Mouse (Mus musculus) lung, postnatal 10 days (tissue): ENCODE measurements around the gene BC005624.

ENCODE experiments used
- DNase-seq: peaks from one replicate; pipeline ENCODE4 v3.0.0; 2021

The BC005624 gene

DNA sequence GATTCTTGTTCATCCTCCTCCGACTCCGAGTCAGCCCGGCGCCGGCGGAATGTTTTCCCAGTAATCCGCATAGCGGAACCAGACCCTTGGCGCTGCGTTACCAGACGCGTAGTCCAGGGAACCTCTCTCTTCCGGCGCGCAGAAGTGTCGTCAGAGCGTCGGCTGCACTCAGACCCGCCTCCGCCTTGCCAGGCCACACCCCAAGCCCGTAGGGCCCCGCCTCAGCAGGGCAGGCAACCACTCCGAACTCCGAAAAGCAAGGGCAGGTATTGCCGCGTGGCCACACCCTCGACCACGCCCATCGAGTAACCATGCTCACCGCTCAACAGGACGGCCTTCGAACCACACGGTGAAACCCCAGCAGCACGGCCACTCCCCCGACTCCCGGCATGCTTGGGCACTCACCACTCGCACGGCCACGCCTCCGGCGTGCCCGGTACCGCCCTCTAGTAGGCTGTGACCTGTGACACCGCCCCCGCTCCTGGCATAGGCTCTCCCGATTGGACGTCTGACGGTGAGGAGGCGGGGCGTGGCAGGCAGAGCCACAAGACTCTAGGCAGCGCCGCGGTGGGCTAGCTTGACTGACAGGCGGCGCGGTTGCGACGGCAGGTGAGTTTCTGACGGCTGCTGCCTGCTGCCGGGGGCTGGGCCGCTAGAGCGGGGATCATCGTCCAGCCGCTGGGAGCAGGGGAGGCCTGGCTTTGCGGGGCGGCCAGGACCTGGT is at the start of gene BC005624, which contains the start of gene Usp20:
Gene BC005624 (minus strand): TSS at position 412 of the 724 bp plus-strand sequence.
Gene Usp20 (plus strand): TSS at position 490 of the 724 bp plus-strand sequence.
- DNase-seq: peak; percentile 100

DNA sequence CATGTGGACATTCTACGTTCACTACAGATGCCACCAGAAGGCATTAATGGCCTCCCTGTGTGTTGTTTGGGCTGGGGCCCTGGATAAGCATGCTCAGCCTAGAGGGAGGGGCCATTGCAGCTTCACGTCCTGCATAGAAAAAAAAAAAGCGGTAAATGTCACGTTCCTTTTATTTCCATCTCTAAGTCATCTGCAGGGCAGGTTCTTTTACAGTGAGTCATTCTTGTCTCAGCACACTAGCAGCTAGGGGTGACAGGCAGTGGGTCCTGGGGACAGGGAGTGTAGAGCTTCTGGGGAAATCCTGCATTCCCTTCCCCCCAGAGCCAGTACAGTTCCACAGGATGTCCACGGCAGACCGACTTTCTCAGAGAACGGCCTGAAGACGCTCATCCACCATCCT is 44.6 kb upstream of the BC005624 start:
- DNase-seq: no peak

DNA sequence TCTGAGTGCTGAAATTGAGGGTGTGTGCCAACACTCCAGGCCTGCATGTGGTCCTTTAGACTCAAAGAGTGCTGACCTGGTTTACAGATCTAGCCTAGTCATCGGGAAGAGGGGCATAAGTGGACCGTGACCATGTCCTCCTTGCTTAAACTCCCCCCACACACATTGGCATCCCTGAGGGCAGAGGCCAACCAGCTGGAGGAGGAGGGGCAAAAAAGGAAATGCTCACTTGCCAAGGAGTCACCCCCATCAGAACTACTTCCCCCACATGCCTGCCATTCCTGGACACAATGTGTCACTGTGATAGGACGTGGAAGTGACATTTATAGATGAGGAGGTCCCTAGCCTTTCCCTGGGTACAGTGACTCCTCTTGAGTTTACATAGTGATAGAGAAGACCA is 43.5 kb upstream of the BC005624 start:
- no peak for DNase-seq

DNA sequence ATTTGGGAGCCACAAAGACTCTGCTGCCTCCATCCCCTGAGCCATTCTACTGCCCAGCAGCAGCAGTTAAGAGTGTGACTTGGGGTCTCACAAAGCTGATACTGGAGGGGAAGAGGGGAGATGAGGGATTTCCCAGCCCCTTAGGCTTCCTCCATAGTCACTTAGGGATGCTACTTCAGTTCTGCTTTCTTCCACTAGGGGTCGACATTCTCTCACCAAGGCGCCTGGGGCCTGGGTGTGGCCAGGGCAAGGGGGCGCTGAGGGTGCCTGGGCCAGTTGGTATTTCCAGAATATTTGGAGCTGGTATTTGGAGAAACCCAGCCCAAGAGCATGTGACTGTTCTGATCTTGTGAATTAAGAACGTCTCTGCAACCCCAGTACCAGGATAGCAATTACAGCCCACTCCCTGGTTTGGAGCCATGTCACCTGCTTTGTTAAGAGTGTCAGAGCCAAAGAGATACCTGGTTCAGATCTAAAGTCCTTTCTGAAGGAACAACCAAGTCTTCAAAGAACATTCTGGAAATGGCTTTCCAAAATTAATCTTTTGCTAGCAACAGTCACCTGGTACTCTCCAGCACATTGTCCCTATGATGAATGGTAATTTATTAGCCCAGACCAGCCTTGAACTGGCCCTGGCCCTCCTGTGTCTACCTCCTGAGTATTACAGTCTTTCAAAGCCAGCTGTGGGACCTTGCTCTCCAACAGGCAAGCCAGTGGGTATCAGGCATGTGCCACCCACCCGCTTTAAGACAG is 42.8 kb upstream of the BC005624 start:
- DNase-seq: peak; percentile 80

DNA sequence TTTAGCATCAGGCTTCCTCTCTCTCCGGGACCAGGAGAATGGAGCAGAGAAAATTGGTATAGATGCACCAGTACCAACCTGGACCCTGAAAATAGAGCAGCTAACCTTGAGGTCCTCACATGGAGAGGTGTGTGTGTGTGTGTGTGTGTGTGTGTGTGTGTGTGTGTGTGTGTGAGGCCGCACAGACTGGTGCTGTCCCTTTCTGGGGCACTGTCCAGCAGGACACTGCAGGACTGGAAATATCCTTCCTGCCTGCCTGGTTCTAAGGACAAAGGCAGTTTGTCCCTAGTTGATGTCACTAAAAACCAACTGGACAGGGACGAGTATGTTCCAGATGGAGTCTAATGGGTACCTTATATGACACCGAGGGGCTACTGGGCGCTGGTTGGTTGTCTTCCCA is 41.9 kb upstream of the BC005624 start:
- no peak for DNase-seq

DNA sequence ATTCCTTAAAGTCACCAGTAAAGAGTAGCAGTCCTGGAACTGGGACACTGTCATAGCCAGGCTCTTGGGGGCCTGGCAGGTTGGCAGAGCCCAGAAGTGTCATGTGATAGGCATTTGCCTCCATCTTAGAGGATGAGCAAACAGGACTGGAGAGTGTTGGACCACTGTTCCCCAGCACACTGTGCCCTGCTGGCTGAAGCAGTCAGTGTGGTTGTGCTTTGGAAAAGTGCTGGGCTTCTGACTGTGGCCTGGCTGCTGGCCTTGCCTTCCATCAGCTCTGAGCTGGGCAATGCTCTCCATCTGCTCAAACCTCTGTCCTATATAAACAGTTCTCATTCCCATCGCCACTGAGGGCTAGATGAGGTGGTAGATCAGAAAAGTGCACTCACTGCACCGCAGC is 38.2 kb upstream of the BC005624 start:
- no peak for DNase-seq

DNA sequence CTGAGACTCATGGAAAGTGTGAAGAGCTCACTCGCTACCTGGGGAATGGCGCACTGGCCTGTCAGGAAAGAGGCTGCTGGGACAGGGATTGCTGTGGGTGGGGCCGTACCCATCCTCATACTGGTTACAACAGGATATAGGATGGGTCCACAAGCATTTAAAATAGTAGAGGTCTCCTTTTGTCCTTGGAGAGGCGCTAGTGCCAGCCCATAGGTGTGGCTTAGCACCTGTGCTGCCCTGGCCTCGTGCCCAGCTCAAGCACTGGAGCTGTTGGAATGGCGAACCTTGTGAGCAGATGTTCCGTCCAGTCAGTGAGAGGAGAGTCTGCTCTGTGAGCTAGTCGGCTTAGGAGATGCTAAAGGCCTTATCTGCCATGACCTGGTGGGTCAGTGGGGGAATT is 37.0 kb upstream of the BC005624 start:
- no peak for DNase-seq

DNA sequence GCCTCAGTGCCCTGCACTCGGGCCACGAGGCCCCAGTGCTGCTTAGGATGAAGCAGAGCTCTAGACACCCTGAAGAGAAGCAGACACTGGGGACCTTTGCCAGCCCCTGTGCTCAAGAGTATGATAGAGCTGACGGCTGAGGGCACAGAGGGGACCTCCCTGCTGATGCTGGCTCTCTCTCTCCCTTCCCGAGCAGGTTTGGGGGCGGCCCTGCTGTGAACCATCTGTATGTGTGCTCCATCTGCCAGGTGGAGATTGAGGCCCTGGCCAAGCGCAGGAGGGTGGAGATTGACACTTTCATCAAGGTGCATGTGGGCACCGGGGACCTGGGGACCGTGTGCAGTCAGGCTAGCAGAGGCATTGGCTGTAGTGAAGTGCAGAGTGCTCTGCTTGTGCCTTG is 36.5 kb upstream of the BC005624 start:
- no peak for DNase-seq

DNA sequence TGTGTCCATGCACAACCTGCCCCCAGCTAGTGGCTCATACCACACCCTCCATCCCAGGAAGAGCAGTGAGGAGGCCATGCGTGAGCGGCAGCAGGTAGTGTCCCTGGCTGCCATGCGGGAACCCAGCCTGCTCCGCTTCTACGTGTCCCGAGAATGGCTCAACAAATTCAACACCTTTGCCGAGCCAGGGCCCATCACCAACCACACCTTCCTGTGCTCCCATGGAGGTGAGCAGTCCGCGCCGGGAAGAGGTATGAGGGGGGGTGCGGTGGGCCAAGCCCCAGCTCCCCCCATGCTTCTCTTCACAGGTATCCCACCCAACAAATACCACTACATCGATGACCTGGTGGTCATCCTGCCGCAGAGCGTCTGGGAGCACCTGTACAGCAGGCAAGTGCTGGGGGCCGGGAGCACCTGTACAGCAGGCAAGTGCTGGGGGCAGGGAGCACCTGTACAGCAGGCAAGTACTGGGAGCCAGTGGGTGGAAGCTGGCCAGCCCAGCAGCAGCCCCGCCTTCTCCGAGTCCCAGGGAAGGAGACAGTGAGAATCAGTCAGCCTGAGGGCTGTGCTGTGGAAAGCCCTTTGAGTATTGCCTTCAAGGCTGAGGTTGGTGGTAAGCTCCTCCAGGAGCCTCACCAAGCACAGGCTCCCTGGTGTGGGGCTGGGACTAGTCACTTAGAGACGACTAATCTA is 35.8 kb upstream of the BC005624 start:
- DNase-seq: no peak

DNA sequence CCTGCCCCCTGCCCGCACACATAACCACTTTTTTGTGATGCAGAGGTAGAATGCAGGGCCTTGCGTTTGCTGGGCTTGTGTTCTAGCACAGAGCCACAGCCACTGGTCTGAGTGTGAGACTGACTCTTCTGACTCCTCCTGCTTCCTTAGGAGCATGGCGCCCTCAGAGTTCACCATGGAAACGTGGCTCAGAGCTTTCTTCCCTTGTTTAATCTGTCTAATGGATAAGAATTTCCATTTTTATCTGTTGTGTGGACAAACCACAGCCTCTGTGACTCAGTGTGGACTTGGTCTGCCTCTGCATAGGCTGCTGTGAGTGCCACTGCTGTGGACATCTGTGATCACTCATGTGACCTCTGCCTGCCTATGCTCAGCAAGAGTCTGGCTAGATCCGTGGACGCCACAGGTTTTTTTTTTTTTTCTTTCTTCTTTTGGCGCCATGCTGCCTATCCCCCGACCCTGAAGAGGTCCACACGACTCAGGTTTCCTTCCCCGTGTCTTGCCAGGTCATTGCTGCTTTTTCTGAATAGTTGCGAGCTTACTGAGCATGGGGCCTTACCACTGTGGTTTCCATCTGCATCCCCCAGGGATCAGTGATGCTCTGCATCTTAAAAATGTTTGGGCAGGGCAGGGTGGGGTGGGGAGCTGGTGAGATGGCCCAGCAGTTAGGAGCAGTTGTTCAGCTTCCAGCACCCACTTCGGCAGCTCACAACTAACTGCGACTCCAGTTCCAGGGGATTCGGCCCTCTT is 31.5 kb upstream of the BC005624 start:
- DNase-seq: no peak

DNA sequence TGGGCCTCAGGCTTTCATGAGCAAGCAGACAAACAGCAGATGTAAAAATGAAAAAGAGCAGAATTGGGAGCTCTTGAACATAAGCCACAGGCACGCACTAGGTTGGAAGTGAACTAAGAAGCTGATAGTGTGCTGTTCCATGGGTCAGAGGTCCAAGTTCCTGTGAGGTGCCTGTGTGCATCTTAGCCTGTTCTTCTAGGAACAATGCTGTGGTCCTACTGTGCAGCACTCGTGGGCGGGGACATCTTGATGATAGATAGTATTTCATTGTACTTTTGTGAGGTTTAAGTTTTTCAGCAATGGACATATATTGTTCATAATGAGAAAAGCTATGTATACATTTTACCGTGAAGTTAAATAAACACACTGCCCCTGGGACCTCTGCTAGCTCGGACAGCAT is 25.2 kb upstream of the BC005624 start:
- DNase-seq: no peak

DNA sequence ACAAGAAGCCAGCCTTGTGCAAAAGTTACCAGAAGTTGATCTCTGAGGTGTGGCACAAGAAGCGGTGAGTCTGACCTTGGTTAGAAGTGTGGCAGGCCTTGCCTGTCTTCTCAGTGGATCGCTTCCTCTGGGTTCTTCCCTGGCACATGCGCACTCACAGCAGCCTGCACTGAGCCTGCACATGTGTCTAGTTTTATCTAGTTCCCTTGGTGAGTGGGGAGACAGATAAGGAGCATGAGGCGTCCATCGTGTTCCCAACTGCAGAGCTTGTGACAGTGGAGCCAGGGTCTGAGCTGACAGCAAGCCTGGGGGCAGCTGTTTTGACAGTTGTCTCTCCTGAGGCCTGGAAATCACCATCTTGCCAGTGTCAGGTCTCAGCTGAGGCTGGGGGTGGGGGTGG is 24.4 kb upstream of the BC005624 start:
- DNase-seq: no peak

DNA sequence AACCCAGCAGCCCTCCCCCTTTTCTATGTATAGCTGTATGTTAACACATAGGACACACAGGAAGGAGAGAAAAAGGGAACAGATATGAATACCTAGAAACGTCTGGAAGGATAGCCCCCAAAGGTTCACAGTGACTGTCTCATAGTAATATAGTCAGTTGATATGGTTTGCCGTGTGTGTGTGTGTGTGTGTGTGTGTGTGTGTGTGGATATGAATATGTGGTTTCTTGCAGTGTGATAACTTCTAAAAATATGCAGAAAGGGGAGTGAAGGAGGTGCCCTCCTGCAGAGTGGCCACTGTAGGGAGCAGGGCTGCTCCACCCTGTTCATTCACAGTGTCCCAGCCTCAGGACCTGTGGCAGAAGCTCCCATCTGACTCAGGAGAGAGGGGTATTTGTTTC is 23.5 kb upstream of the BC005624 start:
- no peak for DNase-seq

DNA sequence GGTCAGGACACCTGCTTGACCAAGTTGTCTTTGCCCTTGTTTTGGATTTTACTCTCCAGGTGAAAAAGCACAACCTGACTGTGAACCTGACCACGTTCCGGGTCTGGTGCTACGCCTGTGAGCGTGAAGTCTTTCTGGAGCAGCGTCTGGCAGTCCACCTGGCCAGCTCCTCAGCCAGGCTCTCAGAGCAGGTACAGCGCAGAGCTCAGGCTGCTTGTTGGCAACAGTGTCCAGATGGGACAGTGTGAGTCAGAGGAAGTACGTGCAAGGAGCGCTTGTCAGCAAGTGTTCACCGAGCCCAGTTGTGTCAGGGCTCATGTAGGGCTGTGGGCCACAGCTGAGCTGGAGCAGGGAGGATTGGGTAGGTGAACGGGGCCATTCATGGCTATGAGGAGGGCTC is 20.9 kb upstream of the BC005624 start:
- no peak for DNase-seq

DNA sequence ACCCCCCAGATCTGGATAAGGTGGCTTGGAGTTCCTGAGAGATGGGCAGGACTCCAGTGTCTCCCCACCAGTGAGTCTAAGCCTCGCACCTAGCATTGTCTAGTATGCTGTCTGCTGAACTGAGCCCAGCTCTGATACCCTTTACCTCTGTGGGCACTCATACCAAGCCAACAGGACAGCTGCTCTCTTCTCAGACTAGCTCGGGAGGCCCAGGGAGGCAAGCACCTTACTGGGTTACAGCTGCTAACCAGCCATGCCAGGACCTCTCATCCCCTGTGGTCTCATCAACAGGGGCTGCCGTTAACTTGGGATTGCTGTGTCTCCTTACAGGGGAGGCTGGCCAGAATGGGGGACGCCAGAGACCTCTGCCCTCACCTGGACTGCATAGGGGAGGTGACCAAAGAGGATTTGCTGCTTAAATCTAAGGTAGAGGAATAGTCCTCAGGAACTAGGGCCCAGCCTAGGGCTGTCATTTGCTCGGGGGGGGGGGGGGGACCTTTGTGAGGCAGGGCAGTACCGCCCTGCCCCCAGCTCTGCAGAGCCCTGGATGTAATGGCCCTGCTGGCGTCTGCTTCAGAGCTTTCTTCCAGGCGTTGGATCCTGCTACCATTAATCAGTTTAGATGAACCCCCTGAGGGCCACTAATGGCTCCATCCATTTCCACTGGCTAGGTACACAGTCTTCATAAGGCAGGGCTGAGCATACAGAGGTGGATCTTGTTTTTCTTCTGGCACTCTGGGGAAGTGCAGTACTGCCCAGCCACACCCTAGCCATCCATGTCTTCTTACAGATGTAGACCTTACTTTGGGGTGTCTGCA is 16.7 kb upstream of the BC005624 start:
- DNase-seq: no peak

DNA sequence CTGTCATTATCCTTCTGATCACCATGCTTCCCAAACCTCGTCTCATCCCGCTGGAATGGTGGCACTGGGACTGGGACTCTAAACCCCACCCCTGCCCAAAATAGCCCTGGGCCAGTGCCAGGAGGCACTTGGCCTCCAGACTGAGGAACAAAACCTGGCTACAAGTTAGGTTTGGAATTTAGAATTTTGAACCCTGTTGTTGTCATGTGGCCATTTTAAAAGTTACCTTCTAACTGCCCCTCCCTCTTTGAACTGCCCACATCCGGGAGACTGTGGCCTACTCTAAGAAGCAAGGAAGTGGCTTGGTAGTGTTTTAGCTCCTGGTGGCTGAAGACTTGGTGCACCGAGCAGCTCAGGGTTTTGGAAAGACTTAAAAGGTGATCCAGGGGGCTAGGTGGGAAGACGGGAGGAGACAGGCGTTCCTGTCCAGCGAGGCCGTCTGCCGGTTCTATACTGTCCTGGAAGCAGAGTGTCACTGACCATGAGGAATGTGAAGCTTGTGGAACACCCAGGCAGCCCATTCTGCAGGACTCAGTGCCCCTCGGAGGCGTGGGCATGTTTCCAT is 13.5 kb upstream of the BC005624 start:
- peak; percentile 64 for DNase-seq

DNA sequence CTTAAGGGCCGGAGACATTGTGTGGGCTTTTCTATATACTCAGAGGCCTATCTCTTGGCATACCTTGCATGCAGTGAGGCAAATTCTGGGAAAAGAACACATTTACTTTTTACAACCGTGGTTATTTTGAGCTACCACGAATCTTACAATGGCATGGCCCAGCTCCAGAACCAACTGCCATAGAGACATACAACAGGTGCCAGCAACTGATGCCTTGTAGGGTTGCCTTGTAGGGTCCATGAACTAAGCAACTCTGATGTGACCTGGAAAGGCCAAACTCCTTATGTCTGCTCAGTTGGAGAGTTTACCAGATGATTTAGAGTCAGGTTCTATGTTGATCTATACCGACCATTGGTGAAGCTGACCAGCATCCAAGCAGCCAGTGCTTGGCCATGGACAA is 12.9 kb upstream of the BC005624 start:
- no peak for DNase-seq

DNA sequence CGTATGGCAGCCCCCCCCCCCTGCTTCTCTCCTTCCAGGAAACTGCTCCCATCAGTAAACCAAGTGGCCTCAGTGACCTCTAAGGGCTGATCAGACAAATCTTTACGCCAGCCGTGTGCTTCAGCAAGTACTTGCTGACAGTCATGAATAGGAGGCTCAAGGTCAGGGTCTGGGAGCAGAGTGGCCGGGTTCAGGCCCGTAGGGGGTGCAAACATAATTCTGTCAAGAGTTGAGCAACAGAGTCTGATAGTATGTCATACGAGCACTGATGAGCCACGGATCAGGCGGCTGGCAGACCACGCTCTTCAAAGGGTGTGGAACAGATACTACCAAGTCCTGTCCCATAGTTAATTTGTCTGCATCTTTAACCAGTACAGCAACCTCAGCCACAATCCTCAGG is 8.2 kb upstream of the BC005624 start:
- DNase-seq: no peak

DNA sequence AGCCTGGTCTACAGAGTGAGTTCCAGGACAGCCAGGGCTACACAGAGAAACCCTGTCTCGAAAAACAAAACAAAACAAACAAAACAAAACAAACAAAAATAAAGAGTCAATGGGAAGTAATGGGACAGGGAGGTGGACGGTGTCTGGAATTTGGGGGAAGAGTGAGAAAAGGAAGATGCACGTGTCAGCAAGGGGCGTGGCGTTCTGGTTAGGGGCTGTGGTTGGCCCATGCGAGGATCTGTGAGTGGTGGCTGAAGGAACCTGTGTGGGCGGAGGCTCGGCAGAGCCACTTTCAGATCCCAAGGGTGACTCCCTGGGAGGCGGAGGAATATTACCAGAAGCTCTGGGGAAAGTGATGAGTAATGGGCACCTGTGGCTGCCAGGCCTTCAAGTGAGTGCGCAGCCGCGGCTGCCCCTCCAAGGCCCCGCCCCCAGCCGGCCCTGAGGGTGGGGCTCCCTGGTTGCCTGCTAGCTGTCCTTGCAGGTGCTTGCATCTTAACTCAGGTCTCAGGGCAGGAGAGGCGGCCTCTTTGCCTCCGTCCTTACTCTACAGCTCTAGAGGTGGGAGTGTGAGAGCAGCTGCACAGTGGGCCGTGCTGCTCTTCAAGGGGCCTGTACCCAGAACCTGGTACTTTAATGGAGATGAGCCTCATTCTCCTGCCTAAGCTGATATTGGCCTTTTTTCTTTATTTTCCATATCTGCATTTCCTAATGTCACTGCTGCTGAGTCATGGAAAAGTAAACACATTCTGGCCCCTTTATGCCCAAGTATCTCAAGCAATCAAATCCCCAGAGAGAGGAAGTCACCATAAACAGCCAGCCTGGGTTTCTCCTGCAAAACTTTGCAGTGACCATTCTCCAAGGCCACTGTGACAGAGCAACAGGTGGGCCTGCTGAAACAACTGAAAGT is 3.4 kb upstream of the BC005624 start:
- peak; percentile 76 for DNase-seq

DNA sequence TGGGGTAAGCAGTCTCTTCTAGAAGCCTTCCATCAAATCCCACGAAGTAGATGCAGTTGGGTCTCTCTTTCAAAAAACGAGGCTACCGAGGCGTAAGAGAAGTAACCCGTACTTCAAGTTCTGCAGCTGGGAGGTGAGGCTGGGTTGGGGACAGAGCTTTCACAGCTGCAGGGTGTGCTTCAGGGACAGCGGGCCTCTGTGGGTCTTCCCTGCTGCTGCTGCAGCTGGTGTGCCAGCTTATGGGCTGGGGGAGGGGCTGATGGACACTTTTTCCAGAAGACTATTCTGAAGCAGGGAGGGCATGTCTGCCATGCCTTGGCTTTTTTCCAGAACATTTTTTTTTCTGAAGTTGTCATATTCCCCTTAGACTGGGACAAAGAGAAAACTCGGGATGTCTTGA is 1.0 kb upstream of the BC005624 start:
- DNase-seq: peak; percentile 22
